Mouse (Mus musculus) v-Abl transformed pro-B cells (cell line): ENCODE data around the gene Hspb9.

Experiments used
- in situ Hi-C, 2 experiments: fragments of 400-800 bp; cut with MboI; formaldehyde crosslinking; loops; one replicate each; pipeline ENCODE4 v1.15.1; 2025; ENCODE audit not compliant: unreplicated experiment in 2 of 2

Hspb9 gene

DNA sequence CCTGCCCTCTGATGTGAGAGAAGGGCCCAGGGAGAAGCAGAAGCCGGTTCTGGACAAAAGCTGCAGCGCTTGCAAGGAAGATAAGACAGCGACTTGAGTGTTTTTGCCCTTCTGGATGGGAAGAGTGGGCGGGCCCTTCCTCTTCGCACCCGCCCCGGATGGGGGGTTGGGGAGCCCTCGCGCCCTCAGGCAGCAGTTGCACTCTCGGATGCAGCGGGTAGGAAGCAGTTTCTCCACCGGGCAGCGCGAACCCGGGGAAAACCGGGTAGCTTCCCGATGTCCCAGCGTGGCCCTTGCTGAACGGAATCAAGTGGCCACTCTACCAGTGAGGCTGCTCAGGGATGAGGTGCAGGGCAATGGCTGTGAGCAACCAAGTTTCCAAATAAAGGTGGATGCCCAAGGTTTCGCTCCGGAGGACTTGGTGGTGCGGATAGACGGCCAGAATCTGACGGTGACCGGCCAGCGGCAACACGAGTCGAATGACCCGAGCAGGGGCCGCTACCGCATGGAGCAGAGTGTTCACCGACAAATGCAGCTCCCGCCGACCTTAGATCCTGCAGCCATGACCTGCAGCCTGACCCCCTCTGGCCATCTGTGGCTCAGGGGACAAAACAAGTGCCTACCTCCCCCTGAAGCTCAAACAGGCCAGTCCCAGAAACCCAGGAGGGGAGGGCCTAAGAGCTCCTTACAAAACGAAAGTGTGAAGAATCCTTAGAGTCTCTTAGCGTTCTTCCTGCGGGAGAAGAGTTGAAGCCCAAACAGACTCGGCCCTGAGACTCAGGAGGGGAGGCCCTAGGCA is at the start of gene Hspb9:
TSS of gene Hspb9 (plus strand) at position 116 of the 799 bp plus-strand sequence.
- in situ Hi-C loops, result loop anchor here in 1 of 2 experiments (10.0 kb wide), 1 partner anchor 151 kb away; no protein-coding TSS in a partner anchor

DNA sequence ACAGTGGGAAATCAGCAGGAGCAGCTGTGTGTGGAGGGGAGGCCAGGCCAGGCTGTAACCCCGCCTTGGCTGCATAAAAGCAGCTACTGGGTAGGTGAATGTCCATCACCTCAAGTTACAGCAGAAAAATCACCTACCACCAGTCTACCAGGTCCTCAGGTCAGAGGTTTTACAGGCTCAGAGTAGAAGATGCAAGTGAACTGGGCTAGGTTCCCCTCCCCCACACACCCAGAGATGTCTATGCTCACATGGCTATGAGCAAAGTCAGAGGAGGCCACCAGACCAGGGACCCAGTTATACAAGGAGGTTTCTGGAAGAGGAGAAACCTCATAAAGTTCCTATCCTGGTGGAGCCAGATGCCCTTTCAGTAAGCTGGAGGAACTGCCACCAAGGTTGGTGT is 42.6 kb upstream of the Hspb9 start:
- in situ Hi-C loops, result loop anchor here in 1 of 2 experiments (10.0 kb wide), 1 partner anchor 256 kb away; the partner anchor contains the start of genes Fkbp10 and P3h4

DNA sequence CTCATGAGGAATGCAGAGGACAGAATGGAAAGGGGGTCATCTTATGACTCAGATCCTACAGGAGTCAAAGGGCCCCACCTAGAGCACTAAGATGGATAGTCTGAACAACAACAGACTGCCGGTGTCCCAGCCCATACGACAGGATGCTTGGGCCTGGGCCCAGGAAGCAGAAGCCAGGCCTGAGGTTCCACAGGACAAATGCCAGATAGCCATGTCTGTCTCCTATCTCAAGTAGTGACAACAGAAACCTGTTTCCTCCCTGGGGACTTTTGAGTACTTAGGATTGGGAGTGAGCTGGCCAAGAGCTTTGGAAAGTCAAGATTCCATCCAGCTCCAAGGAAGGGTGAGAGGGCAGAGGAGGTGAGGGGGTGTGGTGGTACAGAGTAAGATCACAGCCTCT is 41.7 kb upstream of the Hspb9 start:
- in situ Hi-C loops, result loop anchor here in 1 of 2 experiments (10.0 kb wide), 1 partner anchor 257 kb away; the partner anchor contains the start of genes Fkbp10 and P3h4

DNA sequence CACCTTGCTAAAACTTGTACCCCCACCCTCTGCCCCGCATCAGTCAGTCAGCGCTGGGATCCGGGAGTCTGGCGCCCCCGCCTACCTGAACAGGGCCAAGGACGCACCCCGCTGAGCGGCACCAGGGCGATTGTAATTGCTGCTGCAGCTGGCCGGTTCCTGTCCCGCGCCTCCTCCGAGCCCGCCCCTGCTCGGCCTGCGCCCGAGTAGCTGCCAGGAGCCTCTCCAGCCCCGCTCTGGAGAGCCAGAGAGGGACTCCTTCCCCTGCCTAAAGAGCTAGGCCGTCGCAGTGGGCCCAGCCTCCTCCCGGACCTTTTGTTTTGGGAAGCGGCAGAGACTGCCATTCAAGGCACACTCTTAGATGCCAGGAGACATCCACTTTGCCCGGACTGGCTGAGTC is 40.5 kb upstream of the Hspb9 start:
- in situ Hi-C loops, result loop anchor here in 1 of 2 experiments (10.0 kb wide), 1 partner anchor 258 kb away; the partner anchor contains the start of genes Fkbp10 and P3h4

DNA sequence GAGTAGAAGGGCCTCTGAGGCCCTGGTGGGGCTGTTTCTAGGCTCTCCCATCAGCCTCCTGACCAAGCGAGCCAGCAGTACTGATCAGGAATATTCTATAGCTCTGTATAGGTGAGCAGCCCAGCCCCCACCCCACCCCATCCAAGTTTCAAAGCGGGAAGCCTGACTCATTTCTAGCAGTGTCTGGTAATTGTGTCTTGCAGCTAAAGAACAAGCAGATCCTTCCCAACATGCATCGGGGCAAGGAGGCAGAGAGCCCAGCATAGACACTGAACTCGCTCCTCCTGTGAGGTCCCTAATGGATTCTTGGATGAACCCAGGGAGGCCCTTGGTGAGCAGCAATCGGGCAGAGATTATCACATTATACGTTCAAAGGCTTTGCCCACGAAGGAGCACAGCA is 35.8 kb upstream of the Hspb9 start:
- in situ Hi-C loops, result loop anchor here in 1 of 2 experiments (10.0 kb wide), 1 partner anchor 263 kb away; the partner anchor contains the start of genes Fkbp10 and P3h4

DNA sequence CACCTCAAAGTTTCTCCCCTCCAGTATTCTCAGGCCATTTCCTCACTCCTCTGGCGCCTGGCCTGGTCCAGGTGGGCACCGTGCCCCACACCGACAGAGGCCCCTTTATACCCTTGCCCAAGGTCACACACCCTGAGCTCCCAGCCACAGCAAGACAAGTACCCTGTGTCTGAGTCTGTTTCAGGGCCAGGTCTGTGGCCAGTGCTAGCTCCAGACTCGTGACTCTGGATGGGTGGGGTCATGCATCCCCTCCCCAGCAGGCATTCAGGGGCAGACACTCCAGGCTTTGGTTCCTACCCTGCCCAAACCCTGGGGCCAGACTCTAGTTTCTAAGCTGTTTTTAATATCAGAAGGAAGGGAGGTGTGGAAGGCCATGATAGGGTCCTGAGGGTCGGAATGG is 31.8 kb upstream of the Hspb9 start:
- in situ Hi-C loops, result no loop called here

DNA sequence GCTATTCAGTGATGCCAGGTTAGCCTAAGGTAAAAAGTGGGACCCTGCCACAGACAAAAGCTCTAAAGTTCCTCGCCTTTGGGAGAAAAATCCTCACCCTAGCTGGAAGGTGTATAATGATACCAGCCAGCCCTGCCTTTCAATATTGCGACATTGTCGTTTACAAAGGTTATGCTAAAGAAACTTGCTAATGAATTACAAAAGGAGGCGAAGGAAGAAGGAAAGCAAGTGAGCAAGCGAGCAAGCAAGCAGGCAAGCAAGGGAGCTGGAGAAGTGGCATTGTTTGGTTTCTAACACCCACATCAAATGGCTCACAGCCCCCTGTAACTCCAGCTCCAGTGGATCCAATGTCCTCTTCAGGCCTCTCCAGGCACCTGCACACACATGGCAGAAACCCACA is 31.1 kb upstream of the Hspb9 start:
- in situ Hi-C loops, result no loop called here

DNA sequence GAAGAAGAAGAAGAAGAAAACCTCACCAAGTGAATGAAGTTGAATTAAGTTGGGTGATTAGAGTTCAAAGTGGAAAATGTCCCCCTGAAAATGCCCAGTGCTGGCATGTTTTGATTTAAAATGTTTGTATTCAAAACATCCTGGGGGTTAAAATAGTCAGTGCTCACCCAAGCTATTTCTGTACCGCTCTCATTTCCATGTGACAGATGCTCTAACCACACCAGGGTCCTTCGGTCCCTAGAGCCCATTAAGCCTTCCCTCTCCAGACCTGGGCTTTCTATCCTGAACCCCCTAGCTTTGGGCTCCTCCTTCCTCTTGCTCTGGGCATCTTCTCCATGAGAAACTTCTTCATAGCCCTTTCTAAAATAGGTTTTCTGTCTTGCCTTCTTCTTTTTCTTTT is 29.6 kb upstream of the Hspb9 start:
- in situ Hi-C loops, result no loop called here

DNA sequence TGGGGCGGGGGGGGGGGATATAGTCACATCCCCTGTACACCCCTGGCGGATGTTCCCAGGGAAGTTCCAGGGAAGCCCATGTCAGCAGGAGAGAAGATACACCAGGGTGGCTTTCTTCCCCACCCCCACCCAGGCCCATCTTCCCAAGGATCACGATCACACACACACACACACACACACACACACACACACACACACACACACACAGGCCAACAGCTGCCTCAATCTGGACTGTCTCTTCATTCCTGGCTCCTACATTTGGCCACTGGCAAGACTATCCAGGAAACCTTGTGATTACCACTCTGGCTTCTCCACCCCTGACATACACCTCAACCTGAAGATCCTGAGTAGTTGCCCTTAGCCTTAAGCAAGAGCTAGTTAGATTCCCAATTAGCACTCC is 28.3 kb upstream of the Hspb9 start:
- in situ Hi-C loops, result loop anchor here in 1 of 2 experiments (5.0 kb wide), 1 partner anchor 43 kb away; no protein-coding TSS in a partner anchor

DNA sequence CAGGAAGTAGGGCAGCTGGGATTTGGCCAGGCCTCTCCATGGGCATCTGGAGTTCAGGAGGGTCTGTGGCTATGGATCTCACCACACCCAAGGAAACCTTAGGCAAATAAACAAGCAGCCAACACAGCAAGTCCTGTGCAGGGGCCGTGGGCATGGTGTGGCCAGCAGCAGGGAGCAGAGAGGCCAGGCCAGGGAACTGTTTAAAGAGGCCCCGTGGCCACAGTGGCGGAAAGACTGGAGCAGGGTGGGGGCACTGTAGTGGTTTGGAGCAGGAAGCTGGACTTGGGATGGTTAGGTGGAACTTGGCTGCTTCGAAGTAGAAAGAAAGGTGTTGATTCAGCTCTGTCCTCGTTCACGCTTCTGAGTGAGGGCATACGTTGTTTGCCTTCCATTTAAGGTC is 26.4 kb upstream of the Hspb9 start:
- in situ Hi-C loops, result loop anchor here in 1 of 2 experiments (5.0 kb wide), 1 partner anchor 45 kb away; no protein-coding TSS in a partner anchor

DNA sequence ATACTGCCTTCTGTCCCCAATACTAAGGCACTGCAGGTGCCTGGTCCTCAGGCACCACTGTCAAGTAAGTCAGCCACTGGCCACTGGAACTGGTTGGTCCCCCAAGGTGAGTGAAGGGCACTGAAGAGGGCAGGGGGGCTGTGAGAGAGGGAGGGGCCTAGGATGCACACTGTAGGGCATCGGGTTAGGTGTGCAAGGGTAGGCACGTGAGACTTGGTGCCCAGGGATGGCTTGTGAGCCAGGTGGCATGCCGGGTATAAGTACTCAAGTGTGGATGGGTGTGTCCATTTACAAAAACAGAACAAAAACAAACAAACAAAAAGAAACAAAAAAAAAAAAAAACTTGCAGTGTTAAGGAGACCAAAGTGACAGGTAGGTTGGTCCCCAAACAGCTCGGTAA is 25.2 kb upstream of the Hspb9 start:
- in situ Hi-C loops, result loop anchor here in 1 of 2 experiments (5.0 kb wide), 1 partner anchor 46 kb away; no protein-coding TSS in a partner anchor

DNA sequence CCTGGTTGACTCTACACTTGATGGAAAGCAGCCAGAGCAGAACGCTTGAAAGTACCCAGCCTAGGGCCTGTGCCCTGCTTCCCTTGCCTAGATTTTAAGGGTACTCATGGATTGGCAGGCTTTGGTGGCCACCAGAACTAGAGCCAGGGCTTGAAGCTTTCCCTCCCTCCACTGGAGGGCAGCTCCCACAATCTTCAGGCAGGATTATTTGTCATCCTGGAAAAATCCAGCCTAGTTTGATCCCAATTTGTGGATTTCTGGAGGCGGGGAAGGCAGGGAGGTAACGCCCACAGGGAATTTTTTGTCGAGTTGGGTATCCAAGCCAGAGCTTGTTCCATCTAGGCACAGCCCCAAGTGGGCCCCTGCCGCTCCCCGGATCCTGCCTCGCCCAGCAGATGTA is 23.3 kb upstream of the Hspb9 start:
- in situ Hi-C loops, result no loop called here

DNA sequence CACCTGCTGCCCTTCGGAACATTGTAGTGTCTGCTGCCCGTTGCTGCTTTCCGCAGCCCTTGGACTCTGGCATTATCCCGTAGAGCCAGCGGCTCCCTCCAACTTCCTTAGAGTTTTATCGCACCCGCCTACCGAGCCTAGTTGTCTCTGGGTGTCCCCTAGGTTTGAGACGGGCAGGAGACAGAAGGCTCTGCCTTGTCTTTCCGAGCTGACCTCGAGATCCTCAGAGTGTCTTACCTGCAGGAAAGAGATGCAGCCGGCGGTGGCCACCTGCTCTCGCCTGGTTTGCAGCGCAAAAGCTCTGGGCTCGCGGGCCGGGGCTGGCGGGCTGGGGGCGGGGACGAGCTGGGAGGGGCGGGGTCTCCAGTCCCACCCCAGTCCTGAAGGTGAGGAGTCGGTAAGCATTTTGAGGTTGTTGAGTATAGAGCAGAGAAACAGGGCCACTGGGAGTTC is 21.5 kb upstream of the Hspb9 start, which contains the start of gene Zfp385c:
TSS of gene Zfp385c (minus strand) at position 292 of the 453 bp plus-strand sequence.
- in situ Hi-C loops, result no loop called here

DNA sequence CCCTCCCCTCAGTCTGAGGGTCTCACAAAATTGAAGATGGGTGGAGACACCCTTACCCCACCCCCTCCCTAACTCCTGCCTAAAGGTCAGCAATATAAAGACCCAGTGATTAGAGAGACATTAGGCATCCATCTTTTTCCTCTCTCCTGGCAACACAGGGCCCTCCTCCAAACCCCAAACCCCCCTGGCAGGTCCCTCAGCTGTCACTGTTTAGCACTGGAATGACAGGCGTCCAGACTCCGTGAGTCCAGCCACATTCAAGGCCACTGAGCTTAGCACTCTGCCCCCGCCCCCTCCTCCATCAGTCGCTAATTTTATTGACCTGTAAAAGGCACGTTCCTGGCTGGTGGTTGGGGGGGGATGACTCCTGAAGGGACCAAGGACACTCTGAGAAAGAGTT is 20.5 kb upstream of the Hspb9 start:
- in situ Hi-C loops, result no loop called here

DNA sequence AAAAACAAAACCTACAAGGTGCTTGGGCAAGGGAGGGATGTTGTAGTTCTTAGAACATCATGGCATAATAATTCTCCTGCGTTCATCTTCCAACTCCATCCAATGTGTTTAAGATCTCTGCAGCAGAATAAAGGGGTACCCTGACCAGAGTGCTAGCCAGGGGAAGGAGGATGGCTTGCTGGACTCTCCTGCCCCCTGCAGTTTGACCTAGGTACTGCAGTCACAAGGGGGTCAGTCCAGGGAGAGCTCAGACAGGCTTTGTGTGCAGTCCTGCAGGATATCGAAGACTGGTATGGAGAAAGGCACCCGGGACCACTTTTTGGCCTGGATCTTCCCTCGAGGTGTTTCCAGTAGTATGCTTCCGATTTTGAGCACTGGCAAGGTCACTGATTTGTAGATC is 18.7 kb upstream of the Hspb9 start:
- in situ Hi-C loops, result loop anchor here (5.0 kb wide), 5 partner anchors 73 to 273 kb away; partner anchors contain the start of gene Dnajc7 (in 1 of the 2)

DNA sequence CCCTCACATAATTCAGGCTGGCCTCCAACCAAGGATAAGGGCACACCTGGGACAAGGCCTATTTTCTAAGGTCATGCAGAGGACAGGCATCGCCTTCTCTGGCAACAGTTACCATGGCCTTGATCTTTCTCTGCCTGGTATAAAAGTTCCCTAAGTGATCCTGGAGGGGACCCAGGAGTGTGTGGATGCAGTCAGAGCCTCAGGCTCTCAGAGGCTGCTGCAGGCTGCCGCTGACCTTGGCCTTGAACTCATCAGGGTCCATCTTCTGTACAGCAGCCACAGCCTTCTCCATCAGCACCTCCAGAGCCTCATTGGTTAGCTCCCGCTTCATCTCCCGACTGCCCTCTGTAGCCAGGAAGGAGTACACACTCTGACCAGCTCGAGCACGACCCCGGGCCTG is 15.7 kb upstream of the Hspb9 start:
- in situ Hi-C loops, result loop anchor here (5.0 kb wide), 5 partner anchors 76 to 276 kb away; partner anchors contain the start of gene Dnajc7 (in 1 of the 2)

DNA sequence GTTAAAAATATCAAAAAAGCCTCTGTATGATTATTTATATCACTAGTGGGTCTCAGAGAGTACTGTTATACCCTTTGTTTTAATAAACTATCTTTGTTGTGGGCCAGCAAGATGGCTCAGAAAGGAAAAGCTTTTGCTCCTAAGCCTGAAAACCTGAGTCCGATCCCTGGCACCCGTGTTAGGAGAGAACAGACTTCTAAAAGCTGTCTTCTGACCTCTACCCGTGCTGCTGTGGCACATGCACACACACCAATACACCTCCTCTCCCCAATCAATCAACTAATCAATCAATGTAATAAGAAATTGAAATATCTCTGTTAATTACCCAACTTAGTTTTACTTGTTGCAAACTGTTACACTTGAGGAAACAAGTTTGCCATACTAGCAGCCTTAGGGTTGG is 12.9 kb upstream of the Hspb9 start:
- in situ Hi-C loops, result no loop called here

DNA sequence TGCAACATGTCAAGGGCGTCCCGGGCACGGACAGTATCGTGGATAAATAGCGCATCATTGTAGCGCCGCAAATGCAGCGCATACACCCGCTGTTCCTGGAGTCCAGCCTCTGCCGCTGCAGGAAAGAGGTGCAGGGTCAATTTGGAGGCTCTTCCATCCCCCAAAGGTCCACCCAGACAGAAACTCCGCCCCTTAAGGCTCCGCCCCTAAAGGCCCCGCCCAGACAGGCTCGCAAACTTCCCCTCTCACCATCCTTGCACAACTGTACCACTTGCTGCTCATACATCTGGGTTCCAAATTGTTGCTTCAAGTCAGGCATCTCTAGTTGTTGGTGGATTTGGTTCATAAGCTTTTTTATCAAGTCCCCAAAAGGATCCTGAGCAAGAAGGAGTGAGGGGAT is 12.3 kb upstream of the Hspb9 start:
- in situ Hi-C loops, result no loop called here

DNA sequence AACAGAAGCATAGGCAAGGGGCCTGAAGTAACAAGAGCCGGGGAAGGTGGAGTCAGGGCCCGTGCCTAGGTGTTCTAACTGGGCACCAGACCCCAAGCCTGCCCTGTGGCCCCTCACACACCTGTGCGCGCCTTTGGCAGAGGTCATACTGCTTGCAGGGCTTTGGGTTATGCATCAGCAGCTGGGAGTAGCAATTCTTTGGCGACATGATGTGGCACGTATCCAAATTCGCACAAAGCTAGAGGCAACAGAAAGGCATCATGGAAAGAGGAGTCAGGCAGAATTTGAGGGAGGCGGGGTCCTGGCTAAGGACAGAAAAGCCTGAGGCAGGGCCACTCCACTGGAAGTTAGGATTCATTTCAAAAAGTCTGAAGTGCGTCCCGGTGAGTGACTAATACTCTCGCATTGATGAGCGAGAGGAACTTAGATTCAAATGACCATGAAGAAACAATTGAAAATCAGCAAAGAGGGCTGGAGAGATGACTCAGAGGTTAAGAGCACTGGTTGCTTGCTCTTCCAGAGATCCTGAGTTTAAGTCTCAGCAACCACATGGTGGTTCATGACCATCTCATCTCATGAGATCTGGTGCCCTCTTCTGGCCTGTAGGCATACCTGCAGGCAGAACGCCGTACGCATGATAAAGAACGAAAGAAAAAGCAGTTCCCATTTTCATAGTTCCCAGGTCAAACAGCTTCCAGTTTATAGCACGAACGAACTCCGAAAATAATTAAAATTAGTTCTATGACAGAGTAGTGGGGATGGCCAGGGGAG is 11.4 kb upstream of the Hspb9 start:
- in situ Hi-C loops, result no loop called here

DNA sequence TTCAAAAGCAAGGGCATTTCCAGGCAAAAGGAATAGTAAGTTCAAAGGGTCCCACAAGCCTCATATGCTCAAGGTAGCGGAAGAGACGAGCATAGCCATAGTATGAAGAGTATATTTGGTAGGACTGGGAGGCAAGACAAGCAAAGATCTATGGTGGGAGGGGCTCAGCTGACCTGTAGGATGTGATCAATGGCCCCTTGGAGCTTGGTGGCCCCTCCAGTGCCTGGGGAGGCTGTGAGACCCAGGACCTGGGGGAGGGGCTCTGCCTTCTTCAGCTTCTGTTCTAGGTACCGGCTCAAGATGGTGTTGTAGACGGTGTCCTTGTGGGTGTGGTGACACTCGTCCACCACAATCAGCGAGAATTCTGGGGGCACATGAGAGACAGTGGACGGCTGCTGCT is 10.7 kb upstream of the Hspb9 start:
- in situ Hi-C loops, result no loop called here

DNA sequence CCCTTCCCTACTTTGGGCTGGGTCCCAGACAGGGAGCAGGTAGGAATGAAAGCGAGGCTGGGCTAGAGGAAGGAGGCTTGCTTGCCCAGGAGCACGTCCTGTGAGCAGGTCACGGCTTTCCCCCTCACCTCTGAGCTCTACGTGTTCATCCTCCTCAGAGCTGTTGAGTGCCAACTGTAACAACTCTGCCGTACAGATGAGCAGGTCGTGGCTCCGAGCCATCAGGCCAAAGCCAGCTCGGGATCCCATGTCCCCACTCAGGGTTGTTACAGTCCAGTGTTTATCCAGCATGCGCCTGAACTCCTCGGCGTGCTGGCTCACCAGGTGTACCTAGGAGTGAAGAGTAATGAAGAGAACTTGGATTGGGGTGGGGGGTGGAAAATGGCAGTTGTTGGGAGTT is 10.3 kb upstream of the Hspb9 start:
- in situ Hi-C loops, result no loop called here
